Mouse (Mus musculus) cerebellum, postnatal 4 days (tissue): ENCODE data around the gene Gm15130.

Experiments used
- DNase-seq, 2 experiments: peaks; one replicate each; pipeline ENCODE4 v3.0.0; 2022; ENCODE audit warnings: low spot score in 2 of 2, mixed read lengths in 1 of 2

Gene Gm15130

GRCm38 (mm10) chr2:111152836-111153235 lies at the start of gene Gm15130:
Gene Gm15130, minus strand, starts transcription at chr2:111152936.
- no peak for DNase-seq

GRCm38 (mm10) chr2:111182068-111182467 lies 29.3 kb upstream of the Gm15130 start:
- no peak for DNase-seq

GRCm38 (mm10) chr2:111135739-111136138 lies 17.0 kb downstream of the Gm15130 start:
- no peak for DNase-seq

GRCm38 (mm10) chr2:111105882-111106281 lies 46.9 kb downstream of the Gm15130 start, which contains the start of gene Gm13941:
Gene Gm13941, minus strand, starts transcription at chr2:111105982.
- DNase-seq = no peak
